Comparison of ENCODE assay signal across 8 mouse cellular contexts in the genomic region with DNA sequence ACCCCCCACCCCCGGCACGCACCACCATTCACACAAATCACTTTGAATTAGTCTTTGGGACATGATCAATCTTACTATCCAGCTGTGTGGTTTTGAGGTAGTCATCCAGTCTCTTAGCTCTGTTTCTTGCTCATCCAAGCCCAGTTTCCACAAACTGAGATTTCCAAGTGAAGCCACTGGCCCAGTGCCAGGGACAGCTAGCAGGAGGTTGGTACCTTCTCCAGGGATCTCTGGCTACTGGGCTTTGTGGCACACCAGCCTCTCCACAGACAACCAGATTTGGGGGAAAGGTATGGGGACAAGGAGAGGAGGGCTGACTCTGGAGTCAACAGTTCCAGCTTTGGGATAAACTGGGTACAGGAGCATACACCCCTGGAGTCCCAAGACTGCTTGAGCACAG. TPM values are rescaled to one million over a fixed set of nuclear protein-coding genes. Genes with fewer than 3 reads are reported as not detected.
DNase-seq lines count a peak whose midpoint lies in the region; ATAC-seq and TF ChIP-seq lines count a peak whose summit lies in the region.

No protein-coding gene starts in this region.

- H3K4me2 ChIP-seq in liver, embryonic 11.5 days, result peak overlapping the region; percentile 67
- peak overlapping the region; percentile 63 for H3K4me2 ChIP-seq in embryonic facial prominence, embryonic 12.5 days (replicated peaks)
- peak overlapping the region; percentile 59 for H3K4me2 ChIP-seq in hindbrain, postnatal 0 days (ENCODE audit: low read depth, low read length)
- H3K4me2 ChIP-seq in midbrain, embryonic 13.5 days (replicated peaks), result peak overlapping the region; percentile 62

- peaks cover 3% of the 10 kb centered on the region; the same call in 1 of the 2 replicates for H3K27me3 ChIP-seq in liver, embryonic 11.5 days (replicated peaks; ENCODE audit: control insufficient read depth, insufficient read depth, low read length)
- H3K27me3 ChIP-seq in embryonic facial prominence, embryonic 12.5 days, result no peaks in the 10 kb centered on the region
- H3K27me3 ChIP-seq in hindbrain, postnatal 0 days (ENCODE audit: insufficient read depth, low read length), result no peaks in the 10 kb centered on the region
- peaks cover 14% of the 10 kb centered on the region for H3K27me3 ChIP-seq in midbrain, embryonic 13.5 days

- peaks cover 10% of the 10 kb centered on the region for H3K4me1 ChIP-seq in liver, embryonic 11.5 days (replicated peaks; ENCODE audit: control insufficient read depth, insufficient read depth, low read length)
- peaks cover 8% of the 10 kb centered on the region for H3K4me1 ChIP-seq in embryonic facial prominence, embryonic 12.5 days
- peaks cover 12% of the 10 kb centered on the region for H3K4me1 ChIP-seq in hindbrain, postnatal 0 days (ENCODE audit: insufficient read depth, low read length)
- peaks cover 13% of the 10 kb centered on the region for H3K4me1 ChIP-seq in midbrain, embryonic 13.5 days (replicated peaks)

- no peaks in the 10 kb centered on the region for H3K36me3 ChIP-seq in liver, embryonic 11.5 days (ENCODE audit: control insufficient read depth, insufficient read depth, low read length)
- H3K36me3 ChIP-seq in embryonic facial prominence, embryonic 12.5 days, result no peaks in the 10 kb centered on the region
- H3K36me3 ChIP-seq in hindbrain, postnatal 0 days (ENCODE audit: insufficient read depth, low read length), result no peaks in the 10 kb centered on the region
- H3K36me3 ChIP-seq in midbrain, embryonic 13.5 days, result no peaks in the 10 kb centered on the region

- ATAC-seq in liver, embryonic 11.5 days (replicated peaks; ENCODE audit: low FRiP score), result no peak
- ATAC-seq in embryonic facial prominence, embryonic 12.5 days (ENCODE audit: insufficient number of reproducible peaks, insufficient read depth, low FRiP score, low TSS enrichment), result no peak
- ATAC-seq in hindbrain, postnatal 0 days, result no peak
- no peak for ATAC-seq in midbrain, embryonic 13.5 days

- no peak for TF ChIP-seq CTCF in hindbrain, postnatal 0 days (IDR thresholded peaks at IDR 0.05; ENCODE audit: low read depth)

- no peak overlapping the region for H3K27ac ChIP-seq in liver, embryonic 11.5 days (ENCODE audit: low read depth, low read length)
- H3K27ac ChIP-seq in embryonic facial prominence, embryonic 12.5 days, result peak overlapping the region; percentile 14; the same call in 1 of the 2 replicates
- H3K27ac ChIP-seq in hindbrain, postnatal 0 days, result no peak overlapping the region
- no peak overlapping the region for H3K27ac ChIP-seq in midbrain, embryonic 13.5 days

- no peak overlapping the region for H3K9ac ChIP-seq in liver, embryonic 11.5 days (ENCODE audit: low read depth, low read length)
- no peak overlapping the region for H3K9ac ChIP-seq in embryonic facial prominence, embryonic 12.5 days
- H3K9ac ChIP-seq in hindbrain, postnatal 0 days (replicated peaks; ENCODE audit: low read length), result no peak overlapping the region
- H3K9ac ChIP-seq in midbrain, embryonic 13.5 days (replicated peaks), result peak overlapping the region; percentile 56; the same call in 1 of the 2 replicates

- H3K9me3 ChIP-seq in liver, embryonic 11.5 days (ENCODE audit: control insufficient read depth, low read length), result no peaks in the 10 kb centered on the region
- H3K9me3 ChIP-seq in embryonic facial prominence, embryonic 12.5 days, result no peaks in the 10 kb centered on the region
- no peaks in the 10 kb centered on the region for H3K9me3 ChIP-seq in hindbrain, postnatal 0 days (ENCODE audit: low read length)
- no peaks in the 10 kb centered on the region for H3K9me3 ChIP-seq in midbrain, embryonic 13.5 days

- no peak for DNase-seq in liver, embryonic 11.5 days (ENCODE audit: low spot score)
- DNase-seq in liver, result no peak
- DNase-seq in hindbrain, postnatal 0 days (ENCODE audit: low spot score), result no peak
- DNase-seq in left cerebral cortex, adult 18-20 months (ENCODE audit: low spot score in 2 of 2), result no peak
- no peak for DNase-seq in spleen, postnatal 10 days (ENCODE audit: low spot score in 2 of 2)
- no peak for DNase-seq in right cerebral cortex, postnatal 10 days (ENCODE audit: low spot score in 2 of 2)

- H3K4me3 ChIP-seq in liver, embryonic 11.5 days (ENCODE audit: low read depth, low read length), result peak overlapping the region; percentile 25
- H3K4me3 ChIP-seq in embryonic facial prominence, embryonic 12.5 days, result peak overlapping the region; percentile 32
- H3K4me3 ChIP-seq in hindbrain, postnatal 0 days (ENCODE audit: low read length), result no peak overlapping the region
- peak overlapping the region; percentile 34 for H3K4me3 ChIP-seq in midbrain, embryonic 13.5 days (replicated peaks)

- 40% methylated on average over 2 of the region's 2 CpGs for WGBS in liver, embryonic 11.5 days
- WGBS in embryonic facial prominence, embryonic 12.5 days, result 26% methylated on average over 2 of the region's 2 CpGs
- WGBS in hindbrain, postnatal 0 days, result 26% methylated on average over 2 of the region's 2 CpGs
- WGBS in midbrain, embryonic 13.5 days, result 54% methylated on average over 2 of the region's 2 CpGs

RNA-seq across cellular contexts. Expression of a gene that starts 0.5 kb away (rescaled TPM):
- 0.34 TPM in 1 of 2 replicates, not detected in the other for polyA plus RNA-seq in liver, embryonic 11.5 days (2014; fragmentation: Nextera tagmentation; extraction: Ambion mirVana)
- 0.14 and 0.39 TPM in 2 replicates for polyA plus RNA-seq in embryonic facial prominence, embryonic 12.5 days (2016; fragmentation: Nextera tagmentation; extraction: Ambion mirVana)
- 2.2 and 2.8 TPM in 2 replicates for total RNA-seq in hindbrain, postnatal 0 days (2014; rRNA removed)
- polyA plus RNA-seq in hindbrain, postnatal 0 days (2015; fragmentation: Nextera tagmentation; extraction: Ambion mirVana), result 0.25 and 0.52 TPM in 2 replicates
- polyA plus RNA-seq in midbrain, embryonic 13.5 days (2015; fragmentation: Nextera tagmentation; extraction: Ambion mirVana), result 0.13 TPM in 1 of 2 replicates, not detected in the other
- not detected for total RNA-seq in left cerebral cortex, adult 18-20 months (2021)

RNA-seq across cellular contexts. Expression of a gene that starts 7.4 kb away (rescaled TPM):
- 0.23 TPM in 1 of 2 replicates, not detected in the other for polyA plus RNA-seq in liver, embryonic 11.5 days (2014; fragmentation: Nextera tagmentation; extraction: Ambion mirVana)
- 0.12 TPM in 1 of 2 replicates, not detected in the other for polyA plus RNA-seq in embryonic facial prominence, embryonic 12.5 days (2016; fragmentation: Nextera tagmentation; extraction: Ambion mirVana)
- total RNA-seq in hindbrain, postnatal 0 days (2014; rRNA removed), result 0.07 and 0.47 TPM in 2 replicates
- 0.09 and 0.18 TPM in 2 replicates for polyA plus RNA-seq in hindbrain, postnatal 0 days (2015; fragmentation: Nextera tagmentation; extraction: Ambion mirVana)
- 0.10 TPM in 1 of 2 replicates, not detected in the other for polyA plus RNA-seq in midbrain, embryonic 13.5 days (2015; fragmentation: Nextera tagmentation; extraction: Ambion mirVana)
- under 1 TPM; 0.33 to 0.46 TPM for total RNA-seq in left cerebral cortex, adult 18-20 months (2021)

RNA-seq across cellular contexts. Expression of a gene that starts 17.8 kb away (rescaled TPM):
- polyA plus RNA-seq in liver, embryonic 11.5 days (2014; fragmentation: Nextera tagmentation; extraction: Ambion mirVana), result not detected in 2 replicates
- polyA plus RNA-seq in embryonic facial prominence, embryonic 12.5 days (2016; fragmentation: Nextera tagmentation; extraction: Ambion mirVana), result not detected in 2 replicates
- not detected in 2 replicates for total RNA-seq in hindbrain, postnatal 0 days (2014; rRNA removed)
- polyA plus RNA-seq in hindbrain, postnatal 0 days (2015; fragmentation: Nextera tagmentation; extraction: Ambion mirVana), result not detected in 2 replicates
- not detected in 2 replicates for polyA plus RNA-seq in midbrain, embryonic 13.5 days (2015; fragmentation: Nextera tagmentation; extraction: Ambion mirVana)
- not detected for total RNA-seq in left cerebral cortex, adult 18-20 months (2021)

RNA-seq across cellular contexts. Expression of a gene that starts 21.5 kb away (rescaled TPM):
- polyA plus RNA-seq in liver, embryonic 11.5 days (2014; fragmentation: Nextera tagmentation; extraction: Ambion mirVana), result 2.4 and 2.6 TPM in 2 replicates
- 1.0 and 1.3 TPM in 2 replicates for polyA plus RNA-seq in embryonic facial prominence, embryonic 12.5 days (2016; fragmentation: Nextera tagmentation; extraction: Ambion mirVana)
- 2.8 and 5.7 TPM in 2 replicates for total RNA-seq in hindbrain, postnatal 0 days (2014; rRNA removed)
- polyA plus RNA-seq in hindbrain, postnatal 0 days (2015; fragmentation: Nextera tagmentation; extraction: Ambion mirVana), result 0.19 and 0.24 TPM in 2 replicates
- polyA plus RNA-seq in midbrain, embryonic 13.5 days (2015; fragmentation: Nextera tagmentation; extraction: Ambion mirVana), result 0.34 TPM in 2 replicates
- 1 to 10 TPM; 2.7 to 3.2 TPM for total RNA-seq in left cerebral cortex, adult 18-20 months (2021)

RNA-seq across cellular contexts. Expression of a gene that starts 33.3 kb away (rescaled TPM):
- polyA plus RNA-seq in liver, embryonic 11.5 days (2014; fragmentation: Nextera tagmentation; extraction: Ambion mirVana), result 172 and 179 TPM in 2 replicates
- 458 and 495 TPM in 2 replicates for polyA plus RNA-seq in embryonic facial prominence, embryonic 12.5 days (2016; fragmentation: Nextera tagmentation; extraction: Ambion mirVana)
- total RNA-seq in hindbrain, postnatal 0 days (2014; rRNA removed), result 300 and 340 TPM in 2 replicates
- 329 and 347 TPM in 2 replicates for polyA plus RNA-seq in hindbrain, postnatal 0 days (2015; fragmentation: Nextera tagmentation; extraction: Ambion mirVana)
- polyA plus RNA-seq in midbrain, embryonic 13.5 days (2015; fragmentation: Nextera tagmentation; extraction: Ambion mirVana), result 470 and 482 TPM in 2 replicates
- total RNA-seq in left cerebral cortex, adult 18-20 months (2021), result 10 to 100 TPM; 74.7 to 76.8 TPM
